Mouse (Mus musculus) small intestine, adult 2 months (tissue): Measurements from ENCODE around the gene Fam120a. TPM values are rescaled to one million over a fixed set of nuclear protein-coding genes. Genes with fewer than 3 reads are reported as not detected.

ENCODE experiments used
- H3K27ac ChIP-seq: fragments of 200-500 bp; 2 replicates; pipeline ENCODE4 v1.5.1; 2012; ENCODE audit warnings: low read depth, low read length, control low read depth, inconsistent platforms; ENCODE audit not compliant: insufficient read depth
- H3K27me3 ChIP-seq: fragments of 200-500 bp; 2 replicates; pipeline ENCODE4 v1.6.1; 2012; ENCODE audit warnings: mild to moderate bottlenecking, moderate library complexity, low read length, inconsistent platforms; ENCODE audit not compliant: control insufficient read depth, insufficient read depth
- H3K36me3 ChIP-seq: fragments of 200-500 bp; 2 replicates; pipeline ENCODE4 v1.6.1; 2012; ENCODE audit warnings: mild to moderate bottlenecking, low read length, control low read depth, inconsistent platforms; ENCODE audit not compliant: control insufficient read depth, insufficient read depth
- H3K4me1 ChIP-seq: fragments of 200-500 bp; 2 replicates; pipeline ENCODE4 v1.6.1; 2012; ENCODE audit warnings: low read length, inconsistent platforms, mixed read lengths; ENCODE audit not compliant: control insufficient read depth, insufficient read depth, insufficient read length
- H3K4me3 ChIP-seq: fragments of 200-500 bp; 2 replicates; pipeline ENCODE4 v1.5.1; 2012; ENCODE audit warnings: low read depth, mild to moderate bottlenecking, control low read depth, inconsistent platforms, low read length, moderate library complexity
- CTCF ChIP-seq: fragments of 200-500 bp; IDR thresholded peaks from 2 replicates; pipeline ENCODE4 v1.5.1; 2012; ENCODE audit warnings: low read depth, mild to moderate bottlenecking, control low read depth, inconsistent platforms, low read length, moderate library complexity, mixed read lengths; ENCODE audit not compliant: insufficient replicate concordance, insufficient read length; ENCODE audit errors: extremely low read depth
- POLR2A ChIP-seq: fragments of 200-500 bp; IDR thresholded peaks from 2 replicates; pipeline ENCODE4 v1.6.1; 2012; ENCODE audit warnings: low read depth, mild to moderate bottlenecking, control low read depth, inconsistent platforms, low read length, moderate library complexity
- WGBS: fragments of 180-500 bp; shearing (Covaris S2); methylation state at CpG from one replicate; pipeline ENCODE4 v1.1.7; 2018; 5-methylcytosine and 5-hydroxymethylcytosine counted together
- polyA plus RNA-seq: library from polyadenylated mRNA; depleted of rRNA; stranded (reverse); fragments of >200 nt; gene quantifications from 2 replicates; pipeline ENCODE4 v1.2.3, GENCODE M21; 2012

Gene Fam120a
- polyA plus RNA-seq, 1 experiment = 80.1 TPM

GRCm38 (mm10) chr13:48965559-48966525 lies 2.0 kb downstream of the Fam120a start:
- no peak for TF ChIP-seq CTCF
- peak; percentile 15; the same call in 1 of the 2 replicates for TF ChIP-seq POLR2A
- Histone ChIP-seq H3K4me1 (peaks cover 23% of the 10 kb centered on the region), H3K4me3 (peak overlapping the region; percentile 61), H3K27me3 (no peaks in the 10 kb centered on the region), H3K27ac (peak overlapping the region; percentile 96), H3K36me3 (no peaks in the 10 kb centered on the region; the same call in 1 of the 2 replicates)
- 1% methylated on average over 7 of the region's 7 CpGs for WGBS

DNA sequence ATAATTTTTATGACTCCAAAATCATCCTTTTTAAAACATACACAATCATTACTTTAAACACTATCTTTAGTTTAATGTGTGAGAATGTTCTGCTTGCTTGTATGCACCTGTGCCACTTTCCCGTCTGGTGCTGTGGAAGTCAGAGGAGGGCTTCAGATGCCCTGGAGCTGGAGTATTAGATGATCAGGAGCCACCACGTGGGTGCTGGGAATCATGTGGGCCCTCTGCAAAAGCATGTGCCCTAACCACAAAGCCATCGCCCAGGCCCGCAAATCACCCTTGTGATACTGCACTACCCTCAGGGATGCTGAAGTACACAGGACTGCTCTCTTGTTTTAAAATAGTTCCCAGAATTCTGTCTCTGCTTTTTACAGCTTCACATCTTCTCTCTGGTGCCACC lies 3.0 kb downstream of the Fam120a start:
- Histone ChIP-seq H3K4me3 (peak overlapping the region; percentile 30), H3K36me3 (no peaks in the 10 kb centered on the region; the same call in 1 of the 2 replicates), H3K27ac (peak overlapping the region; percentile 96; the same call in 1 of the 2 replicates), H3K27me3 (no peaks in the 10 kb centered on the region), H3K4me1 (peaks cover 25% of the 10 kb centered on the region)
- WGBS = 23% methylated on average over 4 of the region's 4 CpGs
- no peak for TF ChIP-seq CTCF
- no peak for TF ChIP-seq POLR2A

DNA sequence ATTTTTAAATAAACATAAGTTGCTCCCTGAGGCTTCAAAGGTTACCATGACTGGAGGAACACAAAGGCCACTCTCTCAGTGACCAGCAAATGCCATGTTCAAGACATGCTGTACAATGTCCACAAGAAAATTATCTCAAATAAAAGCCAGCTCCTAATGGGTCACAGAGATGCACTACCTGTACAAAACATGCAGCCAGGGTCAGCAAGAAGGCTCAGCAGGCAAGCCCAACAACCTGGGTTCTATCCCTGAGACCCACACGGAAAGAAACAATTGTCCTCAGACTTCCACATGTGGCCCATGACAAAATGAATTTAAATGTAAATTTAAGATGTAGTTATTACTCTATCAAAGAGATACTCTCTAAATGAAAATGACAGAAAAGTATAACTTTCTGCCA lies 4.7 kb downstream of the Fam120a start:
- Histone ChIP-seq H3K4me1 (peaks cover 35% of the 10 kb centered on the region), H3K4me3 (no peak overlapping the region), H3K36me3 (no peaks in the 10 kb centered on the region; the same call in 1 of the 2 replicates), H3K27ac (peak overlapping the region; percentile 98), H3K27me3 (no peaks in the 10 kb centered on the region)
- TF ChIP-seq CTCF (no peak), POLR2A (no peak)
- 36% methylated on average over 1 of the region's 1 CpGs for WGBS

DNA sequence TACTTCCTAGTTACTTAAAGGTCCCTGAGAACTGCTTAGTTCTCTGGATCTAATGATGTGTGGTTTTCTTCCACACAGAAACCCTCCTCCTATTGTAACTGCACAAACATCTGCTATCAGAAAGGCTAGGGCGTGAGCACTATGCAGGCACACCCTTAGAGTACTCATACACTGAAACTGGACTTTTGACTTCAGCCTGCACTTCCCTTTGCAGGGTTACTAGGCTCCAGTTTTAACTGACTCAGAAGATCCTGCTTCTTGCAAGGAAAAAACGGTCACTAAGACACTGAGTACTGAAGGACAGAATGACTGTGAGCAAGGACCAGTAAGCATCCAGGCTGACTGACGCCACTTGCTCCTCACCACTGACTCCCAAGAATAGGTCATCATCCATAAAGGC lies 5.3 kb downstream of the Fam120a start:
- TF ChIP-seq CTCF = no peak
- TF ChIP-seq POLR2A = no peak
- 6% methylated on average over 3 of the region's 3 CpGs for WGBS
- peak overlapping the region; percentile 98 for H3K27ac ChIP-seq
- H3K36me3 ChIP-seq = no peaks in the 10 kb centered on the region; the same call in 1 of the 2 replicates
- no peaks in the 10 kb centered on the region for H3K27me3 ChIP-seq
- H3K4me3 ChIP-seq = no peak overlapping the region
- H3K4me1 ChIP-seq = peaks cover 35% of the 10 kb centered on the region

DNA sequence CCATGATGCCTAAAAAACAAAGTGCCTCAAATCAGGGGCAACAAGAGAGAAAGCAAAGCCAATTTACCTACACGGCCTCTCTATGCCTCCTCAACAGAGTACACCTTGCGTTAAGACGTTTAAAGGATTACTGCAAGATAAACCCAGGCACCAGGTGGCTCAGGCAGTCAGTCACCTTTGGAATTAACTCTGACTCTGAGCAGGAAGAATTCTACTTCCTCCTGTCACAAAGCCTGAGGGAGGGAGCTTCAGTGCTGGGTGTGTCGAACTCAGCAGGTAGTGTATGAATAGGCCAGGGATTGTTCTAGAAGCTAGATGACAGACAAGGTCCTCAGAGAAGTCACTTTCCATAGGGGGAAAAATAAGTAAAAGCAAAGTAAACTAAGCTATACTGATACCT lies 9.2 kb downstream of the Fam120a start:
- Histone ChIP-seq H3K4me1 (peaks cover 37% of the 10 kb centered on the region), H3K27ac (peak overlapping the region; percentile 100), H3K27me3 (no peaks in the 10 kb centered on the region), H3K36me3 (no peaks in the 10 kb centered on the region), H3K4me3 (no peak overlapping the region; the same call in 1 of the 2 replicates)
- TF ChIP-seq POLR2A = no peak; the same call in 1 of the 2 replicates
- TF ChIP-seq CTCF = no peak
- 18% methylated on average over 4 of the region's 4 CpGs for WGBS

GRCm38 (mm10) chr13:48954825-48955224 lies 13.0 kb downstream of the Fam120a start:
- H3K36me3 ChIP-seq = no peaks in the 10 kb centered on the region
- 29% methylated on average over 4 of the region's 4 CpGs for WGBS
- H3K4me1 ChIP-seq = peaks cover 29% of the 10 kb centered on the region
- H3K27me3 ChIP-seq = no peaks in the 10 kb centered on the region
- no peak for TF ChIP-seq CTCF
- TF ChIP-seq POLR2A = no peak
- peak overlapping the region; percentile 62; the same call in 1 of the 2 replicates for H3K27ac ChIP-seq
- no peak overlapping the region for H3K4me3 ChIP-seq
